Mouse (Mus musculus) liver, postnatal 0 days (tissue): ENCODE results near the gene Shbg. TPM values are rescaled to one million over a fixed set of nuclear protein-coding genes. Genes with fewer than 3 reads are reported as not detected.

Source experiments
- ATAC-seq: fragments of 200-750 bp; cut with Nextera tagmentation; 2 replicates; pipeline ENCODE4 v1.8.0; 2017; ENCODE audit warnings: mild to moderate bottlenecking, moderate library complexity
- DNase-seq: peaks from one replicate; pipeline ENCODE4 v3.0.0-alpha.2; 2016
- H3K27ac ChIP-seq: fragments of 300-500 bp; sonication (generic); 2 replicates; pipeline ENCODE4 v1.5.1; 2014; ENCODE audit warnings: antibody characterized with exemption, moderate library complexity, mild to moderate bottlenecking, low read depth
- H3K27me3 ChIP-seq: fragments of 300-500 bp; sonication (generic); 2 replicates; pipeline ENCODE4 v1.6.1; 2014; ENCODE audit warnings: low read length, control low read depth, mixed read lengths; ENCODE audit not compliant: insufficient read depth
- H3K36me3 ChIP-seq: fragments of 300-500 bp; sonication (generic); replicated peaks from 2 replicates; pipeline ENCODE4 v1.6.1; 2014; ENCODE audit warnings: mild to moderate bottlenecking, control low read depth, low read length, moderate library complexity, mixed read lengths; ENCODE audit not compliant: insufficient read depth
- H3K4me1 ChIP-seq: fragments of 300-500 bp; sonication (generic); 2 replicates; pipeline ENCODE4 v1.6.1; 2014; ENCODE audit warnings: antibody characterized with exemption, mild to moderate bottlenecking, control low read depth; ENCODE audit not compliant: insufficient read depth
- H3K4me2 ChIP-seq: fragments of 300-500 bp; sonication (generic); 2 replicates; pipeline ENCODE4 v1.6.1; 2014; ENCODE audit warnings: low read depth, mild to moderate bottlenecking, low read length, moderate library complexity, mixed read lengths
- H3K4me3 ChIP-seq: fragments of 300-500 bp; sonication (generic); 2 replicates; pipeline ENCODE4 v1.5.1; 2014; ENCODE audit warnings: low read depth, low read length
- H3K9ac ChIP-seq: fragments of 300-500 bp; sonication (generic); replicated peaks from 2 replicates; pipeline ENCODE4 v1.6.1; 2014; ENCODE audit warnings: mild to moderate bottlenecking, moderate library complexity
- H3K9me3 ChIP-seq: fragments of 300-500 bp; sonication (generic); 2 replicates; pipeline ENCODE4 v1.6.1; 2016; ENCODE audit warnings: mild to moderate bottlenecking, control low read depth, low read length, mixed read lengths
- CTCF ChIP-seq: sonication (generic); IDR thresholded peaks from 2 replicates; pipeline ENCODE4 v1.5.1; 2016; ENCODE audit warnings: antibody characterized with exemption, low read depth
- EP300 ChIP-seq: IDR thresholded peaks from 2 replicates; pipeline ENCODE4 v1.6.1; 2016; ENCODE audit warnings: antibody characterized with exemption, low read depth, mild to moderate bottlenecking
- WGBS: fragments of 180-500 bp; shearing (Covaris S2); extraction: QIAGEN DNeasy Blood & Tissue Kit; methylation state at CpG from one replicate; pipeline ENCODE4 v1.1.7; 2014; ENCODE audit not compliant: insufficient replicate concordance; 5-methylcytosine and 5-hydroxymethylcytosine counted together
- polyA plus RNA-seq: library from polyadenylated mRNA; unstranded; fragments of >200 nt; fragmentation: Nextera tagmentation; extraction: Ambion mirVana; gene quantifications from 2 replicates; pipeline ENCODE4 v1.2.1, GENCODE M21; 2015

Gene Shbg
- polyA plus RNA-seq, 1 experiment from 2014 or later = 4.3 TPM

DNA sequence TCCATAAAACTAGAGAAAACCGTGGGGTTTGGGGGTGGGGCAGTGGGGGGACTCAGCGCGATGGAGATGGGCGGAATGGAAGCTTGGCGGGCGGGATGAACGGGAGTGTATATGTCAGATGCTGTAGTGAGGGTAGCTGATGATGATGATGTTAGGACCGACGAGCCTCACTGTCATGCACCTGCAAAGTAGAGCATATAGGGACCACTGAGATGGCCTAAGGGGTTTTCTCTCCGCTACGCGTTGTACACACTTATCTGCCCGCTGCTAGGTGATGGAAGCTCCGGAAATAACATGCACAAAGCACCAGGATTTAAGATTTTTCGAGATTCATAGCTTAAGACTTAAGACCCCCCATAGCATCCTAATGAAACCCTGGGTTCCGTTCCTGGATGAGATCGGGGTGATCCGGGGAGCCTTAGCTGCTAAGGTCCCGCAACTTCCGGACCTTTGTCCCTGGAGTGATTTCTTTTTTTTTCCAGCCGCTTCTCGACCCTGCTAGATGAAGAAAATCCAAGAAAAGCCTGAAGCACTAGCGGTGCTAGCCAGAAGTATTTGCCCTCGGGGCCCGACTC, 37.0 kb downstream of the Shbg start:
- WGBS = under 1% methylated on average over 25 of the region's 25 CpGs
- Histone ChIP-seq H3K27ac (peak overlapping the region; percentile 98), H3K27me3 (no peaks in the 10 kb centered on the region), H3K9me3 (no peaks in the 10 kb centered on the region), H3K4me3 (peak overlapping the region; percentile 82), H3K4me2 (peak overlapping the region; percentile 91), H3K4me1 (peaks cover 36% of the 10 kb centered on the region), H3K36me3 (peaks cover 14% of the 10 kb centered on the region; the same call in 1 of the 2 replicates), H3K9ac (peak overlapping the region; percentile 90)
- TF ChIP-seq CTCF (no peak), EP300 (no peak)
- ATAC-seq (no peak), DNase-seq (no peak)

DNA sequence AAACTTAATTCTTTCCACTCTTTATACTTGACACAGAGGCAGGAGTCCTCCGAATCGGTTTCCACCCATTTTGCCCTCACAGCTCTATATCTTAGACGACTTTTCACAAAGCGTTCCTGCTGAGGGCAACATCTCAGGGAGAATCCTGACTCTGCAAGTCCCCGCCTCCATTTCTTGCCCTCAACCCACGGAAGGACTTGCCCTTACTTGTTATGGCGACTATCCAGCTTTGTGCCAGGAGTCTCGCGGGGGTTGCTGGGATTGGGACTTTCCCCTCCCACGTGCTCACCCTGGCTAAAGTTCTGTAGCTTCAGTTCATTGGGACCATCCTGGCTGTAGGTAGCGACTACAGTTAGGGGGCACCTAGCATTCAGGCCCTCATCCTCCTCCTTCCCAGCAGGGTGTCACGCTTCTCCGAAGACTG, 37.6 kb downstream of the Shbg start, which contains the start of the genes Wrap53 and Trp53:
Wrap53 (minus strand) TSS at position 165 of the 424 bp plus-strand sequence.
Trp53 (plus strand) TSS at position 269 of the 424 bp plus-strand sequence.
- H3K9me3 ChIP-seq = no peaks in the 10 kb centered on the region
- peak within 1 kb of the TSS; percentile 82 for H3K4me3 ChIP-seq
- peak within 1 kb of the TSS; percentile 90 for H3K9ac ChIP-seq
- H3K27ac ChIP-seq = peak within 1 kb of the TSS; percentile 98
- peak within 1 kb of the TSS; percentile 91 for H3K4me2 ChIP-seq
- no peak for TF ChIP-seq CTCF
- TF ChIP-seq EP300 = 0 out of 2 replicates have a peak, but pooled peaks have one; percentile 7
- peaks cover 33% of the 10 kb centered on the region for H3K4me1 ChIP-seq
- DNase-seq (peak; percentile 91), ATAC-seq (peak; percentile 58)
- no peaks in the 10 kb centered on the region for H3K27me3 ChIP-seq
- peaks cover 14% of the 10 kb centered on the region; the same call in 1 of the 2 replicates for H3K36me3 ChIP-seq
- WGBS = under 1% methylated on average over 13 of the region's 13 CpGs

DNA sequence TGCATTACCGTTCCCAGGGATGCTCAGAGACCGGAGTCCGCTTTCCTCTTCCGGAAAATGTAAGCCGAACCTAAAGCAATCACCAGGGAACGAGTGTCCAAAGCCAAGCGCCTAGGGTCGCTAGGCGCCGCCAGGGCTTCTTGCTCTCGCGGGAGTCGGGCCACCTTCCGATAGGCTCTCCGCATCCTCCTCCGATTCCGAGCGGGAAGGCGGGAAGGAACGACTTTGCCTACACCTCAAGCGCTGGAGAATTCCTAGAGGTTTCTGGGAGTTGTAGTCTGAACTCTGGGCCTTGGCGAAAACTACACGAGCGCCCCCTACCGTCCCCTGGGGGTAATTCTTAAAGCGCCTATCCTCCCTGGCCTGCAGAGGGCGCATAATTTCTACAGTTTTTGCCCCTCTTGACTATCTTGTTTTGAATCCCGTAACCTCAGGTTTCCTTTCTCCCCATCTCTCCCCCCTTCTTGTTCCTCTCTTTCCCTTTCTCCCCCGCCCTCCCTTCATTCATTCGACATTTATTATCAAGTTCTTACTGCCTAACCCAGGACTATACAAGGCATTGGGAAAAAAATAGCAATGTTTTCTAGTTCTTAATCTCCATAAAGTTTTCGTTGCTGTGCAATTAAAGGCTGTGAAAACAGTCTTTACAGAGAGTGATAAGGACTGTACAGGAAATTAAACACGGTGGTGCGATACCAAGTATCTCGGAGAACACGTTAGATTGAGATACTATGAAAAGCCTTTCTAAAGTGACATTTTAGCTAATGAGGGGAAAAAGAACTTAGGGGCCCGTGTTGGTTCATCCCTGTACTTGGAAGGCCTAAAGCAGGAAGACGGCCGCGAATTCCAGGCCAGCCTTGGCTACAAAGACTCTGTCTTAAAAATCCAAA, 38.3 kb downstream of the Shbg start:
- under 1% methylated on average over 39 of the region's 39 CpGs for WGBS
- no peaks in the 10 kb centered on the region for H3K27me3 ChIP-seq
- peak overlapping the region; percentile 98 for H3K27ac ChIP-seq
- peak overlapping the region; percentile 91 for H3K4me2 ChIP-seq
- TF ChIP-seq CTCF (peak; percentile 100), EP300 (peak; percentile 86)
- peak; percentile 82 for ATAC-seq
- H3K36me3 ChIP-seq = peaks cover 16% of the 10 kb centered on the region; the same call in 1 of the 2 replicates
- H3K4me1 ChIP-seq = peaks cover 25% of the 10 kb centered on the region
- DNase-seq = peak; percentile 98
- H3K9me3 ChIP-seq = no peaks in the 10 kb centered on the region
- peak overlapping the region; percentile 90 for H3K9ac ChIP-seq
- H3K4me3 ChIP-seq = peak overlapping the region; percentile 82

DNA sequence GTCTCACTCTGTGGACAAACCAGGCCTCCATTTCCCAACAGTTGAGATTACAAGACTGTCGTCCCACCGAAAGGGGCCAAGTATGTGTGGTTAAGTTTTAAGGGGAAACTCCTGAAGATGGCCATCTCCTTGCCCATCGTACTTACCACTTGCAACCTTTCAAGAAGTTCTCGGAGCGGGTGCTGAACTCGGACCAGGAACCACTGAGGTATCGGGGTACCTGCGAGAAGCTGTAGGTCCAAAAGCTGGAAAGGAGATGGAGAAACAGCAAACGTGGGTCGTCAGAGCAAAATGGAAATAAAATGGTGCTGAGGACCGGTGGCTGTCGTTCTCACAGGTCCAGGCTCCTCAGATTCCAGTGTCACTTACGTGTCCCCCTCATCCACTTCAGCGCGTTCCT, 39.4 kb downstream of the Shbg start:
- Histone ChIP-seq H3K27ac (peak overlapping the region; percentile 69), H3K4me1 (peaks cover 23% of the 10 kb centered on the region)
- WGBS = 6% methylated on average over 15 of the region's 15 CpGs

DNA sequence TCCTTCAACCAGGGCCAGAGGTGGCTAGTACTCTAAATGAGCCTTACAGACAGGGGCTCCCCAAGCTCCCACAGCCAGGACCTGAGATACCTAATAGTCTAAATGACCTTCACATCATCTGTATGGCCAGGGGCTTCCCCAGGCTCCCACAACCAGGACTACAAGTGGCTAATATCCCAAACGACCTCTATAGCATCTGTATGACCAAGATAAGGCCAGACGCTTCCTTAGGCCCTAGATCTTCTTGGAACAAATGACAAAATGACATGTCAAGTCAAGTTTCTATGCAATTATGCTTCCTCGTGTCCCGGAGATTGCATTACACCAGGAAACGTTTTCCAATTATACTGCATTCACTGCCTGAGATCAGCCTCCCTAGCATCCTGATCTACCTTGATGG, 41.4 kb downstream of the Shbg start:
- Histone ChIP-seq H3K4me3 (no peak overlapping the region), H3K9me3 (no peaks in the 10 kb centered on the region), H3K27ac (no peak overlapping the region), H3K36me3 (peaks cover 19% of the 10 kb centered on the region; the same call in 1 of the 2 replicates), H3K4me1 (peaks cover 11% of the 10 kb centered on the region), H3K4me2 (peak overlapping the region; percentile 91; the same call in 1 of the 2 replicates), H3K9ac (no peak overlapping the region), H3K27me3 (no peaks in the 10 kb centered on the region)
- ATAC-seq = no peak
- 50% methylated on average over 5 of the region's 5 CpGs for WGBS
- no peak for TF ChIP-seq CTCF
- TF ChIP-seq EP300 = peak; percentile 53; the same call in 1 of the 2 replicates
- DNase-seq = no peak

More for the DNA sequence above, 39.4 kb downstream of the Shbg start:
- H3K27me3 ChIP-seq = no peaks in the 10 kb centered on the region
- H3K9me3 ChIP-seq = no peaks in the 10 kb centered on the region
- ATAC-seq (no peak), DNase-seq (no peak)
- H3K4me2 ChIP-seq = peak overlapping the region; percentile 91
- H3K36me3 ChIP-seq = peaks cover 13% of the 10 kb centered on the region; the same call in 1 of the 2 replicates
- peak overlapping the region; percentile 74 for H3K9ac ChIP-seq
- peak overlapping the region; percentile 82 for H3K4me3 ChIP-seq
- TF ChIP-seq CTCF (no peak), EP300 (no peak)

DNA sequence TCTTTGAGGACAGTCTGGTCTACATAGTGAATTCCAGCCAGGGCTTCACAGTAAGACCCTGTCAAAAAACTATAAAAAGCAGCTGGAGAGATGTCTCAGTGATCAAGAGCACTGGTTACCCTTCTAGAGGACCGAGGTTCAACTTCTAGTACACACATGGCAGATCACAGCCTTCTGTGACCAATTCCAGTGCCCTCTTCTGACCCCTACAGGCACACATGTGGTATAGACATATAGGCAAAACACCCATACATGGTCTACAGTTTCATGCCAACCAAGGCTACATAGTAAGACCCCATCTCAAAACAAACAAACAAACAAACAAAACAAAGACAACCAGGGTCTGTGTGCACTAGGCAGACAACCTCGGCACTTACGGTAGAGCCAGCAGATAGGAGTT, 42.5 kb downstream of the Shbg start:
- Histone ChIP-seq H3K4me2 (no peak overlapping the region), H3K9ac (no peak overlapping the region), H3K9me3 (no peaks in the 10 kb centered on the region), H3K4me1 (peaks cover 11% of the 10 kb centered on the region), H3K4me3 (no peak overlapping the region), H3K27me3 (no peaks in the 10 kb centered on the region), H3K36me3 (peaks cover 25% of the 10 kb centered on the region), H3K27ac (no peak overlapping the region)
- DNase-seq (no peak), ATAC-seq (no peak)
- 50% methylated on average over 3 of the region's 3 CpGs for WGBS
- peak; percentile 83 for TF ChIP-seq CTCF
- TF ChIP-seq EP300 = no peak
